Mouse (Mus musculus): ENCODE measurements around the gene Ier3. TPM values are rescaled to one million over a fixed set of nuclear protein-coding genes. Genes with fewer than 3 reads are reported as not detected.
"Not testable (repeated sequence)": the region's sequence is repeated elsewhere in the genome, so short reads cannot be mapped to it uniquely, and the experiment has no call there.

The Ier3 gene
- total and polyA plus RNA-seq, 2 experiments from 2014 or later = 19.4 TPM

DNA sequence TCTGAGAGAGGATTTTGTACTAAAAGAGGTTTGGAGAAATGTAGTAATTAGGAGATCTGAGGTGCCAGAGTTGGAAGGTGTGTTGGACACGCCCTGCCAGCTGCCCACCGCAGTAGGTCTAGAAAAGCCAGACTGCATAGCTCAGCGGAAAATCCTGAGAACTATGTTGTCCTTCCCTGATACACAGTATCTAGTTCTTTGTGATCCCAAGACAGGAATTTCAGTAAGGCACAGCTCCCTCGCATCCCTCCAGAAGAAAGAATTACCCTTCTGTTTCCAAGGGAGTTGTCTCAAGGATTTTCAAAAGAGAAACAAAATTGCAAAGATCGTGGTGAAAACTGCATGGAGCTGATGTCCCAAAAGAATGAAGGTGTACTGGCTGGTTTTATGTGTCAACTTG lies 17.1 kb downstream of the Ier3 start:
- peak overlapping the region; percentile 53 for H3K9ac ChIP-seq (replicated peaks; ENCODE audit: low read length)
- H3K4me3 ChIP-seq (ENCODE audit: low read length) = peak overlapping the region; percentile 82
- no peak for TF ChIP-seq CTCF (IDR thresholded peaks at IDR 0.05; ENCODE audit: low read depth)
- H3K27me3 ChIP-seq (ENCODE audit: insufficient read depth, low read length) = no peaks in the 10 kb centered on the region
- peaks cover 13% of the 10 kb centered on the region; the same call in 1 of the 2 replicates for H3K4me1 ChIP-seq (ENCODE audit: insufficient read depth, low read length)
- no peaks in the 10 kb centered on the region for H3K9me3 ChIP-seq (ENCODE audit: low read length)
- H3K27ac ChIP-seq = peak overlapping the region; percentile 97
- ATAC-seq (no peak), DNase-seq (ENCODE audit: low spot score) (no peak)
- peak overlapping the region; percentile 88 for H3K4me2 ChIP-seq (ENCODE audit: low read depth, low read length)
- 2% methylated on average over 5 of the region's 5 CpGs for WGBS
- peaks cover 22% of the 10 kb centered on the region for H3K36me3 ChIP-seq (ENCODE audit: insufficient read depth, low read length)

DNA sequence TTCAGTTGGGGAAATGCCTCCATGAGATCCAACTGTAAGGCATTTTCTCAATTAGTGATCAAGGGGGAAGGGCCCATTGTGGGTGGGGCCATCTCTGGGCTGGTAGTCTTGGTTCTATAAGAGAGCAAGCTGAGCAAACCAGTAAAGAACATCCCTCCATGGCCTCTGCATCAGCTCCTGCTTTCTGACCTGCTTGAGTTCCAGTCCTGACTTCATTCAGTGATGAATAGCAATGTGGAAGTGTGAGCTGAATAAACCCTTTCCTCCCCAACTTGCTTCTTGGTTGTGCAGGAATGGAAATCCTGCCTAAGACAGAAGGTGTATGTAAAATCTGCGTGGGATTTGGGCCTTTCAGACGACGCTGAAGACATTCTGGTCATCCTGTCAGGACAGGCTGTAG lies 17.5 kb downstream of the Ier3 start:
- not testable (repeated sequence) for H3K27me3 ChIP-seq (ENCODE audit: insufficient read depth, low read length); ATAC-seq; H3K9me3 ChIP-seq (ENCODE audit: low read length); DNase-seq (ENCODE audit: low spot score)
- peak overlapping the region; percentile 88 for H3K4me2 ChIP-seq (ENCODE audit: low read depth, low read length)
- peak overlapping the region; percentile 53; the same call in 1 of the 2 replicates for H3K9ac ChIP-seq (replicated peaks; ENCODE audit: low read length)
- peak overlapping the region; percentile 97 for H3K27ac ChIP-seq
- H3K4me1 ChIP-seq (ENCODE audit: insufficient read depth, low read length) = peaks cover 13% of the 10 kb centered on the region; the same call in 1 of the 2 replicates
- H3K36me3 ChIP-seq (ENCODE audit: insufficient read depth, low read length) = peaks cover 18% of the 10 kb centered on the region
- 54% methylated on average over 3 of the region's 3 CpGs for WGBS
- H3K4me3 ChIP-seq (ENCODE audit: low read length) = peak overlapping the region; percentile 82

DNA sequence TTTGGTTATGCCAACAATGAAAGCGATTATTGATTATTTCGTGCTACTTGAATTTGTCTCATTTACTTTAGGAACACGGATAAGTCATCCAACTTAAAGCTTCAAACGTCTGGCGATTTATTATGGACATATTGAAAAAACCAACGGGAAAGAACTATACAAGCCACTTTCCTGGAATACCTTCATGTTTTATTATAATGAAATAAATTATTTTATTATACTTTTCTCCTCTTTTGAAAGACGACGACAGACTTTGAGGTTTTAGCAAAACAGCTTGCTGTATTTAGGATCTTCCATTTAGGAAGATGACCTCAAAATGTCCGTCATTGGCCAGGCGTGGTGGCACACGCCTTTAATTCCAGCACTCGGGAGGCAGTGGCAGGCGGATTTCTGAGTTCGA lies 19.1 kb downstream of the Ier3 start:
- DNase-seq (ENCODE audit: low spot score) (no peak), ATAC-seq (no peak)
- Histone ChIP-seq H3K27me3 (ENCODE audit: insufficient read depth, low read length) (no peaks in the 10 kb centered on the region), H3K9ac (replicated peaks; ENCODE audit: low read length) (peak overlapping the region; percentile 35; the same call in 1 of the 2 replicates), H3K27ac (peak overlapping the region; percentile 58; the same call in 1 of the 2 replicates), H3K9me3 (ENCODE audit: low read length) (no peaks in the 10 kb centered on the region), H3K4me3 (ENCODE audit: low read length) (peak overlapping the region; percentile 65), H3K4me1 (ENCODE audit: insufficient read depth, low read length) (0 out of 2 replicates have a peak, but pooled peaks cover 5% of the 10 kb centered on the region), H3K4me2 (ENCODE audit: low read depth, low read length) (peak overlapping the region; percentile 49), H3K36me3 (ENCODE audit: insufficient read depth, low read length) (peaks cover 12% of the 10 kb centered on the region)
- WGBS = 52% methylated on average over 14 of the region's 14 CpGs
- TF ChIP-seq CTCF (IDR thresholded peaks at IDR 0.05; ENCODE audit: low read depth) = no peak

DNA sequence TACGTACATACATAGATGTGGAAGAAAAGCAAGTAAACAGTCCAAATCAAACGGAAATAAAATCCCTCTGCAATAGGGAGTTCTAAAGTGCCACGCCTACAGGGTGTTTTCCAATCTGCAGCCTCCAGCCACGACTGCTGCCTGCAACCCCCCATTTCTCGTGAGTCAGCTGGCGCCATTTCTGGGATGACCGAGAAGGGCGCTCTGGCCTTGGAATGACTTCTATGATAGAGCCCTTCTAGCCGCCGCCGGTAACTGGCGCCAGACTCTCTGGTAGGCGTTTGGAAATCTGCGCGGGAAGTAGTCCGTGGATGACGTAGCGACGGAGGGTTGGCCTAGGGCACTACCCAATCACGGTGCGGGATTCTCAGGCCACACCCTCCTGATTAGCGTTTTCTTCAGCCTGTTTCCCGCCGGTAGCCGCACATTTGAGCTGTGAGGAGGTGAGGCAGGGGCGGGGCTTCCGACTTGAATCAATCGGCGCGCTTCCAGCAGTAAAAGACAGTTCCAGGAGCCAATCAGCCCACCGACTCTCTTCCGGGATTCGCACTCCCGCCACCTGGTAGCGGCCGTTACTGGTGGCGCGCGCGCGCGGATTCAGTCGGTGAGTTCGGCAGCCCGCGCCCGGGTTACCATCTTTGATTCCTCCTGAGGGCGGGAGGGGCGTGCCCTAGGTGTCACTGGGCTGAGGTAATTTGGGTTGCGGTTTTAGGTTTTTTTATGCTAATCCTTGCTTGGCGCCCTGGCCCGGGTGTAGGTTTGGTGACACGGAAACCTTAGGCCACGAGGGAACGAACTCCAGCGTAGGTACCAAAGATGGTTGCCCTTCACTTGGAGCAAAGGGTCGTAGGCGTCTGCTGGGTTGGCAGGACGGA lies 19.8 kb downstream of the Ier3 start, which contains the start of gene Mdc1:
TSS of gene Mdc1 (plus strand) at position 440 of the 875 bp plus-strand sequence.
- under 1% methylated on average over 59 of the region's 59 CpGs for WGBS
- DNase-seq (ENCODE audit: low spot score) = peak; percentile 100
- peak; percentile 95 for ATAC-seq

DNA sequence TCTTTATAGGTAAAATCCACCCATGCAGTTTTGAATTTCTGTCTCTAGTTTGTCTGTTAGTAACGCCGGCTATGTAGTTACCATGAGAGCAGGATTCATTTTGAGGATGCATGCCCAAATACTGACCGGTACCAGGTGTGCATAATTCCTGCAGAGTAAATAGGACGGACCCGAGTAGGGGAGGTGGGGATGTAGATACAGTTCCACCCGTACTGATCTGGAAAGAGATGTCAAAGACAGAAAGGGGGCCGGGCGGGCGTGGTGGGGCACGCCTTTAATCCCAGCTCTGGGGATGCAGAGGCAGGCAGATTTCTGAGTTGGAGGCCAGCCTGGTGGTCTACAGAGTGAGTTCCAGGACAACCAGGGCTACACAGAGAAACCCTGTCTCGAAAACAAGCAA lies 20.5 kb downstream of the Ier3 start:
- 16% methylated on average over 11 of the region's 11 CpGs for WGBS
- ATAC-seq (no peak), DNase-seq (ENCODE audit: low spot score) (no peak)
- peak overlapping the region; percentile 74 for H3K4me2 ChIP-seq (ENCODE audit: low read depth, low read length)
- H3K9me3 ChIP-seq (ENCODE audit: low read length) = no peaks in the 10 kb centered on the region
- TF ChIP-seq CTCF (IDR thresholded peaks at IDR 0.05; ENCODE audit: low read depth) = no peak
- no peaks in the 10 kb centered on the region for H3K27me3 ChIP-seq (ENCODE audit: insufficient read depth, low read length)
- H3K4me3 ChIP-seq (ENCODE audit: low read length) = peak overlapping the region; percentile 65
- no peaks in the 10 kb centered on the region for H3K4me1 ChIP-seq (ENCODE audit: insufficient read depth, low read length)
- H3K27ac ChIP-seq = peak overlapping the region; percentile 77
- H3K36me3 ChIP-seq (ENCODE audit: insufficient read depth, low read length) = peaks cover 15% of the 10 kb centered on the region; the same call in 1 of the 2 replicates
- H3K9ac ChIP-seq (replicated peaks; ENCODE audit: low read length) = peak overlapping the region; percentile 51

More for the DNA sequence above, 19.8 kb downstream of the Ier3 start, which contains the start of gene Mdc1:
- peak; percentile 63 for TF ChIP-seq CTCF (IDR thresholded peaks at IDR 0.05; ENCODE audit: low read depth)
- no peaks in the 10 kb centered on the region for H3K9me3 ChIP-seq (ENCODE audit: low read length)
- H3K4me1 ChIP-seq (ENCODE audit: insufficient read depth, low read length) = no peaks in the 10 kb centered on the region
- peak within 1 kb of the TSS; percentile 65 for H3K4me3 ChIP-seq (ENCODE audit: low read length)
- peak within 1 kb of the TSS; percentile 74 for H3K4me2 ChIP-seq (ENCODE audit: low read depth, low read length)
- peaks cover 15% of the 10 kb centered on the region; the same call in 1 of the 2 replicates for H3K36me3 ChIP-seq (ENCODE audit: insufficient read depth, low read length)
- no peaks in the 10 kb centered on the region for H3K27me3 ChIP-seq (ENCODE audit: insufficient read depth, low read length)
- H3K9ac ChIP-seq (replicated peaks; ENCODE audit: low read length) = peak within 1 kb of the TSS; percentile 51
- H3K27ac ChIP-seq = peak within 1 kb of the TSS; percentile 77

DNA sequence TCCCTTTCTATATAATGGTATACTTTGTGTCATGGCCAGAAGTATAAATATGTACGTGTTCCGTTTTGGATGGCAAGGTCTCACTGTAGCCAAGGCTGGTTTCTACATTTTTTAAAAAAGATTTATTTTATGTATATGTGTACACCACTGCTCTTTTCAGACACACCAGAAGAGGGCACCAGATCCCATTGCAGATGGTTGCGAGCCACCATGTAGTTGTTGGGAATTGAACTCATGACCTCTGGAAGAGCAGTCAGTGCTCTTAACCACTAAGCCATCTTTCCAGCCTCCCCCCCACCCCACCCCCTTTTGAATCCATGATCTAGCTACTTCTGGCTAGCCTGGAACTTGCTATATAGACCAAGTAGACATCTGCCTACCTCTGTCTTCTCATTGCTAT lies 22.0 kb downstream of the Ier3 start:
- no peak overlapping the region for H3K4me3 ChIP-seq (ENCODE audit: low read length)
- no peak overlapping the region for H3K4me2 ChIP-seq (ENCODE audit: low read depth, low read length)
- no peaks in the 10 kb centered on the region for H3K27me3 ChIP-seq (ENCODE audit: insufficient read depth, low read length)
- H3K36me3 ChIP-seq (ENCODE audit: insufficient read depth, low read length) = peaks cover 24% of the 10 kb centered on the region
- H3K27ac ChIP-seq = no peak overlapping the region
- no peaks in the 10 kb centered on the region for H3K4me1 ChIP-seq (ENCODE audit: insufficient read depth, low read length)
- ATAC-seq (no peak), DNase-seq (ENCODE audit: low spot score) (no peak)
- H3K9ac ChIP-seq (replicated peaks; ENCODE audit: low read length) = no peak overlapping the region
- WGBS = 94% methylated on average over 3 of the region's 3 CpGs
- TF ChIP-seq CTCF (IDR thresholded peaks at IDR 0.05; ENCODE audit: low read depth) = peak; percentile 26
- no peaks in the 10 kb centered on the region for H3K9me3 ChIP-seq (ENCODE audit: low read length)

All from hindbrain, postnatal 0 days (tissue).